Mouse (Mus musculus) thymus, postnatal 10 days (tissue): ENCODE results near the gene Cd82.

Experiments used
- DNase-seq, 2 experiments: peaks; one replicate each; pipeline ENCODE4 v3.0.0; 2021; ENCODE audit warnings: low spot score in 2 of 2

The Cd82 gene

GRCm38 (mm10) chr2:93462760-93463159, at the start of gene Cd82:
TSS of gene Cd82 (minus strand) at chr2:93463140.
- DNase-seq: peak in 1 of 2 experiments; percentile 53

GRCm38 (mm10) chr2:93512130-93512529, 49.2 kb upstream of the Cd82 start:
- DNase-seq: no peak

GRCm38 (mm10) chr2:93510839-93511238, 47.9 kb upstream of the Cd82 start:
- DNase-seq: no peak

- no peak for DNase-seq
Measured at GRCm38 (mm10) chr2:93509777-93510750, 47.1 kb upstream of the Cd82 start.

GRCm38 (mm10) chr2:93505091-93505490, 42.2 kb upstream of the Cd82 start:
- no peak for DNase-seq

- no peak for DNase-seq
Measured at GRCm38 (mm10) chr2:93503353-93503752, 40.4 kb upstream of the Cd82 start.

GRCm38 (mm10) chr2:93501303-93501702, 38.4 kb upstream of the Cd82 start:
- no peak for DNase-seq

- DNase-seq: no peak
Measured at GRCm38 (mm10) chr2:93497221-93497620, 34.3 kb upstream of the Cd82 start.

- no peak for DNase-seq
Measured at GRCm38 (mm10) chr2:93495170-93495569, 32.2 kb upstream of the Cd82 start.

- DNase-seq: no peak
Measured at GRCm38 (mm10) chr2:93493541-93493940, 30.6 kb upstream of the Cd82 start.

- DNase-seq: no peak
Measured at GRCm38 (mm10) chr2:93490516-93490915, 27.6 kb upstream of the Cd82 start.

- DNase-seq: no peak
Measured at GRCm38 (mm10) chr2:93488911-93489587, 26.1 kb upstream of the Cd82 start.

- no peak for DNase-seq
Measured at GRCm38 (mm10) chr2:93485459-93485858, 22.5 kb upstream of the Cd82 start.

GRCm38 (mm10) chr2:93482036-93482644, 19.2 kb upstream of the Cd82 start:
- DNase-seq: no peak

- DNase-seq: no peak
Measured at GRCm38 (mm10) chr2:93478744-93479143, 15.8 kb upstream of the Cd82 start.

GRCm38 (mm10) chr2:93477519-93477918, 14.6 kb upstream of the Cd82 start:
- DNase-seq: peak; percentile 14 to 58

GRCm38 (mm10) chr2:93476487-93476886, 13.5 kb upstream of the Cd82 start:
- no peak for DNase-seq

- peak; percentile 53 to 78 for DNase-seq
Measured at GRCm38 (mm10) chr2:93475040-93475439, 12.1 kb upstream of the Cd82 start.

- DNase-seq: no peak
Measured at GRCm38 (mm10) chr2:93473915-93474314, 11.0 kb upstream of the Cd82 start.

GRCm38 (mm10) chr2:93470849-93471576, 8.1 kb upstream of the Cd82 start:
- peak; percentile 81 to 88 for DNase-seq

GRCm38 (mm10) chr2:93470127-93470526, 7.2 kb upstream of the Cd82 start:
- DNase-seq: peak in 1 of 2 experiments; percentile 31

- DNase-seq: peak; percentile 37 to 58
Measured at GRCm38 (mm10) chr2:93469118-93469517, 6.2 kb upstream of the Cd82 start.
